Mouse (Mus musculus): ENCODE results near the gene Arhgap25. TPM values are rescaled to one million over a fixed set of nuclear protein-coding genes. Genes with fewer than 3 reads are reported as not detected.
"Not testable (repeated sequence)": the region's sequence is repeated elsewhere in the genome, so short reads cannot be mapped to it uniquely, and the experiment has no call there.

Arhgap25 gene
- total RNA-seq (2021): 1 to 10 TPM; 8.5 to 9.6 TPM
- long read RNA-seq, experiment 1, transcript Arhgap25-203 (11 exons, 3,671 nt): major isoform, 13 of 17 reads
- long read RNA-seq, experiment 1, partial matches to known transcripts: 0 of 17 reads
- long read RNA-seq, experiment 1, other reads (novel, unspliced or antisense): 0 of 17 reads
- long read RNA-seq, experiment 2, partial matches to known transcripts: 1 of 5 reads
- long read RNA-seq, experiment 2, other reads (novel, unspliced or antisense): 2 of 5 reads

DNA sequence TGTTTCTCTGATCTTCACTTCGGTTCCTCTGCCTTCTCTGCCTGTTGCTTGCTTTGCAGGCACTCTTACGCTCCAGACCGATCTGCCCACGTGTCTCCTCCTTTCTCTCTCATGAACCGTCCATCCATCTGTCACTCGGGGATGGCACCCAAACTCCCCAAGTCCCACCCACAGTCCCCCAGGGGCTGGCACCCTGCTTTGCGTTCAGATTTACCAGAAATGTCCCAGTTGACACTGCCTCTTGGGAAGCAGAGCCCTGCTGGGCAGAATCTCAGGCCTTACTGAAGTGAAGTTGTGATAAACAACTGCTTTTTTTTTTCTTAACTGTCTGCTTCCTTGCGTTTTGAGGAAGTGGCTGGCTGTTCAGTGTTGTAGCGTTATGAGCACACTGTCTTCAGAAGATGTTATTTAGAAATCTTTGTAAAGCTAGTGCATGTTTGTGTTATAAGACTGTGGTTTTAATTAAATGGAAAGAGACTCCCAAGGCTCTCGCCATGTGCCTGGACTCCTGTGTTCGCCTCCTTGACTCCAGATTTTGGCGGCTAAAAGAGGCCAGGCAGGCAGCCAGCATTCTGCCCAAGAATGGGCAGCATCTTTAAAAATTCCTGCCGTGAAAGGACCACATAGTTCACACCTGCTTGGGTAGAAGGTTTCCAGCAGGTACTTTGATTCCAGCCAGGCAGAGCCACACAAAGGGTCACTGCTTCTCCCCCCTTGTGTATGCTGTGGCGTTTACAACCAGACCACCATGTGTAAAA, at the start of gene Arhgap25:
Gene Arhgap25 (minus strand): TSS at position 307 of the 758 bp plus-strand sequence.
- H3K4me3 ChIP-seq: peak within 1 kb of the TSS; percentile 36
- no peak for TF ChIP-seq CTCF (IDR thresholded peaks at IDR 0.05)
- intact Hi-C loops (cut with DNase I): no loop called here
- H3K27ac ChIP-seq: peak within 1 kb of the TSS; percentile 70
- peak in 1 of 2 experiments; percentile 26 for DNase-seq (ENCODE audit: extremely low spot score in 1 of 2, low spot score in 2 of 2)

DNA sequence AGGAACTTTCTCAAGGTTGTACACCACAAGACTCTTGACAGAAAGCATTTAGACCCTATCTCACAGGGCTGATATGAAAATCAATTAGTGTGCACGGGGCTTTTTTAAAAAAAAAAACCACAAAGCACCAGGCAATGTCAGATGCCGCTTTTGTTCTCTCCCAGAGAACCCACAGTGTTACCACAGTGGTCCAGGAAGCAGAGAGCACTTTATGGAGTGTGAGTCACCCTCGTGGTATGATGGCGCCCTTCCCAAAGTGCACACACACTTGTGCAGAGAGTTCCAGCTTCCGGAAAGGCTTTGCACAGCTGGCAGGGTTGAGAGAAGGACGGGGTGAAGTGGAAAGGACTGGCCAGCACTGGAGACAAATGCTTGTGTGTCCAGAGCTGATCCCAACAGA, 49.4 kb upstream of the Arhgap25 start:
- TF ChIP-seq CTCF (IDR thresholded peaks at IDR 0.05): no peak
- no peak for DNase-seq (ENCODE audit: extremely low spot score in 1 of 2, low spot score in 2 of 2)
- no peak overlapping the region for H3K4me3 ChIP-seq
- no peak overlapping the region for H3K27ac ChIP-seq
- intact Hi-C loops (cut with DNase I): no loop called here

DNA sequence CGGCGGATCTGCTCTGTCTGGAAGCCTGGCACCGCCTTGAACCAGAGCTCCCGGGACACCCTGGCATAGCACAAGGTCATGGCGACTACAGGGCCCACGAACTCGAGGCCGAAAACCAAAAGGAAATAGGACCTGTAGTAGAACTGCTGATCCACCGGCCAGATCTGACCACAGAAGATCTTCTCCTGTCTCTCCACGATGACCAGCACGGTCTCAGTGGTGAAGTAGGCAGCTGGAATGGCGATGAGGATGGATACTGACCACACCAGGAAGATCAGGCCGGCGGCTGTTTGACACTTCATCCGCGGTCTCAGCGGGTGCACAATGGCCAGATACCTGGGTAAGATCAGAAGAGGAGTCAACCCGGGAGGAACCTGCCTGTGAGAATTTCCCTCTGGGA, 48.5 kb upstream of the Arhgap25 start:
- intact Hi-C loops (cut with DNase I): no loop called here

DNA sequence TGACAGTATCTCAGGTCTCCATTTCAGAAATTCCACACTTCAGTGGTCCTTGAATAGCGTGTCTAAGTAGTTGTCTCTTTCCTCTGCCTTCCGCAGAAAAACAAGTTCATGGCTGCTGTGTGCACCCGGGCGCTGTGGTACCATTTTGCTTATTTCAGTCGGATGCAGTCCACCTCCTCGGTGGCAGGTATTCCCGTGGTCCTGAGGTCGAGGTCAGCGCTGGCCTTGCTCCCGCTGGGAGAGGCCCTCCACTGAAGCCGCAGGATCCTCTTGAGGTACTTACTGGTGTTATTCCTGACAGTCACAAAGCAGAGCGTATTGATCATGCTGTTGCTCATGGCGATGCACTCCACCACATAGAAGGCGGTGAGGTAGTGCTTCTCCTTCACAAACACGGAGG, 48.0 kb upstream of the Arhgap25 start:
- TF ChIP-seq CTCF (IDR thresholded peaks at IDR 0.05): no peak
- H3K27ac ChIP-seq: no peak overlapping the region
- intact Hi-C loops (cut with DNase I): no loop called here
- no peak overlapping the region for H3K4me3 ChIP-seq
- no peak for DNase-seq (ENCODE audit: extremely low spot score in 1 of 2, low spot score in 2 of 2)

More for the DNA sequence above, 48.5 kb upstream of the Arhgap25 start:
- no peak for TF ChIP-seq CTCF (IDR thresholded peaks at IDR 0.05)
- DNase-seq (ENCODE audit: extremely low spot score in 1 of 2, low spot score in 2 of 2): no peak
- H3K4me3 ChIP-seq: no peak overlapping the region
- H3K27ac ChIP-seq: no peak overlapping the region

DNA sequence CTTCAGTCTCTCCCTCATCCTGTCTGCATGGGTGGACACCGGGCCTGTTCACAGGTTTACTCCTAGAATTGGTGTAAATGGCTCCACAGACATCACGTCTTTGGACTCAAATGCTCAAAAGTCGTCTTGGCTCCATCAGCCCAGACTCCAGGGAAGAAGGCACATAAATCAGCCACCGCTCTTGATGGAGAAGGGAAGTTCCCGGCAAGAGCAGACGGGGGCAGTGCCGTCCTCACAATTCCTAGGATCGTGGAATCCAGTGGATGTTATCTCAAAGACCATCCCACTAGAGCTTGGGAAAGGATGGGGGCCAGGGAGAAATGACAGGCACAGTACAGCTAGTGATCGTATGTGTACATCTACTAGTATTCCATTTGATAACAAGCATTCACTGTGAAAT, 45.2 kb upstream of the Arhgap25 start:
- no peak for DNase-seq (ENCODE audit: extremely low spot score in 1 of 2, low spot score in 2 of 2)
- Histone ChIP-seq H3K4me3 (no peak overlapping the region), H3K27ac (no peak overlapping the region)
- intact Hi-C loops (cut with DNase I): no loop called here
- TF ChIP-seq CTCF (IDR thresholded peaks at IDR 0.05): peak; percentile 31

DNA sequence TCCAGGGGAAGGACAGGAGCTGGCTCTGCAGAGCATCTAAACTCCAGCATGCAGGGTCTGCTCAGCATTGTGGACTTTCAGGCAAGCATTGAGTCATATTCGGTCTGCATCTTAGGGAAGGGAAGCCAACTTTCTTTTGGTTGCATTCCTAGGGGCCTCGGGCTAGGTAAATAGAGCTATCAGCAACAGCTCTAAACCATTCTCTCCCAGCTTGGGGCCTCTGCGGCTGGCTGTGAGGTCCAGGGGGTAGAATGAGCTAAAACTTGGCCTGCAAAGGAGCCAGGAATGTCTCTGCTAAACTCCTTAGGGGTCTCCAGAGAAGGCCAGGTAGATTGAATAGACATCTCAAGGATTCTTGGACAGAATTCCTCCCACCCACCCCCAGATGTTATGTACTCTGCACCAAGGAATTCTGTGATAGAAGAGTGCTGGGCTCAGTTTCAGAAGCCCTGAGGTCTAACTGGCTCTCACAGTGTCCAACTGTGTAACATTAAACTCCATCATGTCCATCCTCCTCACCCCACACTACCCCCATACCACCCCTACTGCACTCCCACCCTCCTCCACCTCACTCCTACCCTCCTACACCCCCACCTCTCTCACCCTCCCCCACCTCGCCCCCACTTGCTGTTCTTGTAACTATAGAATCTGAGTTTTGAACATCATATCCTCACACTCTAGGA, 43.7 kb upstream of the Arhgap25 start:
- TF ChIP-seq CTCF (IDR thresholded peaks at IDR 0.05): no peak
- no peak for DNase-seq (ENCODE audit: extremely low spot score in 1 of 2, low spot score in 2 of 2)
- no peak overlapping the region for H3K4me3 ChIP-seq
- H3K27ac ChIP-seq: no peak overlapping the region
- intact Hi-C loops (cut with DNase I): no loop called here

DNA sequence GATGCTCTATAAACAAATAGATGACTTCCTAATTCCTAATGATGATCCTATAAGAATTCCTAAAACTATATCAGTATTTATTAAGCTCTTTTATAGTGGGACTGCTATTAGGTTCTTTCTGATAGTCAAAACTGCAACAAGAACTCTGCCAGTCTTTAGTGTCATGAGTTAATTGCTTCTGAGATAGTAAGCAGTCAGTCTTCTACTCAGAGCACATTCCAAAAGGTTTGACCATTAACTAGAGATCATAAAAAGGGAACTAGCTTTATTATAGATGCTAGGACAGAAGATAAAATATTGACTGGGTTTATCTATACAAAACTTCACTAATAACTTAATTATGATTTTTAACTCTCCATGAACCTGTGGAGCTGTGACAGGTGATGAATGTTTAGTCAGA, 38.8 kb upstream of the Arhgap25 start:
- DNase-seq (ENCODE audit: extremely low spot score in 1 of 2, low spot score in 2 of 2); H3K27ac ChIP-seq; H3K4me3 ChIP-seq; intact Hi-C loops (cut with DNase I): not testable (repeated sequence)

DNA sequence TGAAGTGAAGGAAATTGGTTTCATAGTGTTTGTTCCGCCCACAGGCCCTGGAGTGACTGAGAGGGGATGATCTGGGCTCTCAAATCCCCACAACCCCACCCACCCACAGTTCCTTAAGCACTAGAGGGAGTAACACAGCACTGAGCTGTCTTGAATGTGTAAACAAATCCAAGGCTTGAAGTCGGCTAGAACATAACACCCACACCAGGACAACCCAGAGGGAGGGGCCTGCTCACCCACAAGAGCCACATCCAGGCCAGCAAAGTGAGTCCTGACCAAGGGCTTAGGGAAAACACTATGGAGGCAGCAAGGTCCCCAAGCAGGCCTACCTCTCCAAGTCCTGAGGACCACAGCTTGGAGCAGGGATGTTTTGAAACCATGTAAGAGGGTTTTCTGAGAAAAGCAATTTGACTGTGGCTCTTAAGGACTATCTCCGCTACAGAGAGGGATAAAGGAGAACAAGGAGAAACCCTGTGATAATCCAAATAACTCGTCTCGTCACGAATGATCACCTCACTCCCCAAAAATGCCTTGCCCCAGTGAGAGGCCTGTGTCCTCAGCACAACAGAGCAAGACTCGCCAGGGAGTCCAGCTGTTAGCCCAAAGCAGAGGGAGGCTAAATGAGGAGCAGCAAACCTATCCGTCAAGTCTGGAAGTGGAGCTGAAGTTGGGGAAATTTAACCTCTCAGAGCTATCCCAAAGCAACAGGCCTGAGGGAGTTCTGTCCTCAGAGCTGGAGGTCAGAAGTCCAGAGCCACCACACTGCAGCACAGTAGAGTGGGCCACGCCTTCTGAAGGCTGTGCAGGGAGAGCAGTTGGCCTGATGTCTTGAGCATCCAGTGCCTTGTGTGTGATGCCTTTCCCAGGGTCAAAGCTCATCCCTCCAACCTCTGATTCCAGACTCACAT, 34.9 kb upstream of the Arhgap25 start:
- DNase-seq (ENCODE audit: extremely low spot score in 1 of 2, low spot score in 2 of 2): no peak
- TF ChIP-seq CTCF (IDR thresholded peaks at IDR 0.05): no peak
- no peak overlapping the region for H3K27ac ChIP-seq
- no peak overlapping the region for H3K4me3 ChIP-seq
- intact Hi-C loops (cut with DNase I): no loop called here

DNA sequence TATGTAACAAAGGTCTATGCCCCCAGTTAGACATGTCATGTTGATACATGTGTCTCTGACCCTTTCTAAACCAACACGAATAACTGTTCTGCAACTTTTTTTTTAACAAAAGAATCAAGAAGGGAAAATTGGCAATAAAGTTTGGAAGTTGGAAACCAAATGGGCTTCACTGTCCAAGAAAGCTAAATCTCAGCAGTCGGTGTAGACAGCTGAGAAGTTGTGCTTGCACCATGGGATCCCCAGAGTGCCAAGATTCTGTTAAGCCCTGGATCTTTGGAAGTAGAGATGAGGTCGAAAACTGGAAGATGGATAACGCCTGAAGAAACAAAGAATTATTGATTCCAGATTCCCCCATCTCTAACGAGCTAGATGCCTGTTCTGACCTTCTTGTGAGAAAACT, 32.1 kb upstream of the Arhgap25 start:
- no peak overlapping the region for H3K4me3 ChIP-seq
- no peak for DNase-seq (ENCODE audit: extremely low spot score in 1 of 2, low spot score in 2 of 2)
- intact Hi-C loops (cut with DNase I): no loop called here
- H3K27ac ChIP-seq: no peak overlapping the region
- TF ChIP-seq CTCF (IDR thresholded peaks at IDR 0.05): no peak

DNA sequence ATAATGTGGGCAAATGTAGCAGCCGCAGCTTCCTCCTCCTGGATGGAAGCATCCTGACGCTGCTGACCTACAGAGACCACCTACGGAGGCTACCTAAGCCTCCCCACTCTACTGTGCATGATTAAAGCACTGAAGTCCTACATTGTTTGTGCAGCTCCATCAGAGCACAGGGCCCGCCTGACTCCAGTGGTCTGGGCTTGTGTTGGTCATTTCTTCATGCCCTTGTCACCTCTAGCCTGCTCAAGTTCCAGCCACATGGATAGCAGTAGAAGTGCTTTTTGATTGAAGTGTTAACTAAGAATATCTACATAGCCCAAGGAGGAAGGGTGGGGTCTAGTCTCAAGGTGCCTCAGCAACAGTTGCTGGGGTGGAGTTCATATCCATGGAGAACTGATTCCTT, 31.3 kb upstream of the Arhgap25 start:
- no peak for TF ChIP-seq CTCF (IDR thresholded peaks at IDR 0.05)
- DNase-seq (ENCODE audit: extremely low spot score in 1 of 2, low spot score in 2 of 2): no peak
- no peak overlapping the region for H3K4me3 ChIP-seq
- no peak overlapping the region for H3K27ac ChIP-seq
- intact Hi-C loops (cut with DNase I): no loop called here

DNA sequence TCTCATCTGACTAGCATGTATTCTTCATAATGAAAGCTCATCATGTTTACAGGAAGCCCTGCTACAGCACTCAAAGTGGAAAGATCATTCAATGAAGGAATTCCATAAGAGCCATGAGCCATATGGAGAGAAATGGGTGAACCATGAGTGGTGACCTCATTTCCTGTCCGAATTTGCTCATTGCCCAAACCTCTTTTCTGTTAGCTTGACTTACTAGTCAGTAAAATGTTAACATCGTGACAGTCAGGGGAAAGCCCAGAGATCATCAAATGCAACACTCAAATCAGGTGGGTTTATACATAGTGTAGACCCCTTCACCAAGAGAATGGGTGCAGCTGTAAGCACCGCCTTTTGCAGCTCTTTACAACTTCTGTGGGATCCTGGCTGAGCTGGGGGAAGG, 20.7 kb upstream of the Arhgap25 start:
- no peak for DNase-seq (ENCODE audit: extremely low spot score in 1 of 2, low spot score in 2 of 2)
- Histone ChIP-seq H3K27ac (no peak overlapping the region), H3K4me3 (no peak overlapping the region)
- intact Hi-C loops (cut with DNase I): no loop called here
- TF ChIP-seq CTCF (IDR thresholded peaks at IDR 0.05): no peak

Measured in left cerebral cortex, adult 2 months (tissue).